Mouse (Mus musculus) inflammation-experienced regulatory T-cells, adult 6 months (primary cell): Measurements from ENCODE around the gene Olfr809. TPM values are rescaled to one million over a fixed set of nuclear protein-coding genes. Genes with fewer than 3 reads are reported as not detected.

ENCODE experiments used
- ATAC-seq: one replicate; pipeline ENCODE4 v1.8.0; 2017
- polyA plus RNA-seq, 3 experiments: library from polyadenylated mRNA; unstranded; fragments of 100-300 nt; shearing (Covaris generic); gene quantifications; one replicate each; pipeline ENCODE4 v1.2.1; 2017

Gene Olfr809
- not detected for polyA plus RNA-seq

DNA sequence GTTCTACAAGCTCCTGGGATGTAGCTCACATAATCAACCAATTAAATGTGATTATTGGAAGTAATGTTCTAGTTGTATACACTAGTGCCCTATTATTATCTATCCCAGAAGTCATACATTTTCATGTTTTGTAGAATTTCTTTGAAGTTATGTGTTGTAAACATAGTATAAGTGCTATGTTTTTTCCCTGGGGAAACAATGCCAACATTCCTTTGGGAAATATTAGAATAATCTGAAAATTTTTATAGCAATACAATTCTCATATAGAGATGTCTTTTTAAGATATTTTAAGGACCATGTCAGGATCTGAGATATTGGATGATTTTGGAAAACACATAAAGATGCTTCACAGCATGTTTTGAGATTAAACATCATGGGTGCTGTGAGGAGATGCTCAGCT, at the start of gene Olfr809:
Gene Olfr809, plus strand, starts transcription at position 301 of the 400 bp plus-strand sequence.
- ATAC-seq: no peak

DNA sequence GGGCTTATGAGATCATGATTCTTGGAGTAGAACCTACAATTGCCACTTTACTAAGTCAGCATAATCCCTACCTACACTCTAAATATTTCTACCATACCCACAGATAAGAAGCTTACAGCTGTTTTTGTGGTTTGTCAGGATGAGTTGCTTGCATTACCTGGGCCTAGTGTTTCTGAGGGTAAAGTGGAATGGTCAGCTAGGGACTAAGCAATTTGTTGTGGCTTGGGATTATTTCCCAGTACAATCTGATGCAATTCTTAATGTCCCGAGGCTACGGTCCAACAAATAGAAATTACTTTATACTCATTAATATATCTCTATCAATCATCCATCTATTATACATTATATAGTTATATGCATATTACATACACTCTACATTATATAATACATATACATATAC, 45.2 kb upstream of the Olfr809 start, which contains the start of gene Olfr805:
Gene Olfr805, minus strand, starts transcription at position 101 of the 400 bp plus-strand sequence.
- no peak for ATAC-seq

DNA sequence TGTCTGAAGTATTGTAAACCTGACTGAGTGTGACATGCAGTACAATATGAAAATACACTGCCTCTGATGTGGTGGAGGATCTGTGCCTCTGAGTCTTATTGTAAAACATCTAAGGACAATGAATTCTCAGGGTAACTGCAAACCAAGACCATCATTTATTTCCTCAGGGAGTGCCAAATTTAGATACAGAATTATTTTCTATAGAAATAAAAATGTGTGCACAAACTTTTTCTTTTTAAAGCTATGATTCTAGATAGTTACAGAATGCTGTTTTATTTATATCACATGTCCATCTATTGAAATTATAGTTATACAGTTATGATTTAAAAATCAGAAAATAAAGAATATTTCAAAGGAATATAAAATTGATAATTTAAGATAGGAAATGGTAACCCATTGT, 32.6 kb upstream of the Olfr809 start, which contains the start of gene Olfr806:
Gene Olfr806, minus strand, starts transcription at position 101 of the 400 bp plus-strand sequence.
- no peak for ATAC-seq

DNA sequence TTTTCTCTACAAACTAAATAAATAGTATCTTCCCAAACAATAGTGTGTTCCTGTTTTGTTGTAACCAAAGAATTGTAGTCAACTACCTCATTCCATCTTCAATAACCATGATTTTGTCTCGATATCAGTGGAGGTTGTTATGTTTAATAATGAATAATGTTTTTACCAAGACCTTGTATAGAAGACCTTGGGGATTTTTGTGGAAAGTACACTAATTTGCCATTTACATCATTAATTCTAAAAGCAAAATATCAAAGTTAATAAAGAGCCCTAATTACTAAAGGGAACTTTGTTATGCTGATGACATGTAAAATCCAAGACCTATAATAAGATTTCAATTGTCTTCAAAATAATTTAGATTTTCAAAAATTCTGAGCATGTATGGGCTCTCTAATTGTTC, 16.7 kb upstream of the Olfr809 start, which contains the start of gene Olfr807:
Gene Olfr807, minus strand, starts transcription at position 101 of the 400 bp plus-strand sequence.
- no peak for ATAC-seq

DNA sequence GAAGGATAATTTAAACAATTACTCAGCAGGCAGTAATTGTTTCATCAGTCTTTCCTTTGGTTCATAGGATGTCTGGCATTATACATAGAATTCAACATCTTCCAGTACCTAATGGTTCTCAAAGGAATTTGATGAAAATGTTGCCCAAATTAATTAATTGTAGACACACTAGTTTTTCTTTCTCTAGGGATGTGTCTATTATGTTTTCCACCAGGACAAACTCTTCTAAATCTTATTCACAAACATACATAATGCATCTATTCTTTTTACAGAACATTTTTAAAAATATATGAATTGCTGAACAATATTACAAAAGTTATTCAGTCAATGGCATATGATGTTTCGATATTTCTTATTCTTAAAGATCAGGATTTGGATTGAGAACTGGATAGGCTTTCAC, 9.3 kb upstream of the Olfr809 start, which contains the start of gene Olfr808:
Gene Olfr808, plus strand, starts transcription at position 301 of the 400 bp plus-strand sequence.
- ATAC-seq: no peak

DNA sequence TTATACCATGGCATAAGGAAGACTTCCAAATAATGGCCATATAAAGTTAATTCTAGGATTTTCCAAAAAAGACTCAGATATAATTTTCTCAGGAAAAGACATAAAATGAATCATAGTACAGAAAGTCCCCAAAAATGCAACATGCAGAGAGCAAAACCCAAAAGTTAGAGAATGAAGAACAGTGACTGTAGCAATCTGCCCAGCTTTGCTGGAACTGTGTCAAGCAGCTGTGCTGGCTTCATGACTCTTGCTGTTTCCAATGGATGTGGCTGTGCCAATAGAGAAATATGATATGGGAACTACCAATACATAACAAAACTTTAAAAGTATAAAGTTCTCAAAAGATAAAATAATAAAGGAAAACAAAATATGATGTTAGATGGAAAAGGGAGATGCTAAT, 3.7 kb downstream of the Olfr809 start:
- ATAC-seq: no peak

DNA sequence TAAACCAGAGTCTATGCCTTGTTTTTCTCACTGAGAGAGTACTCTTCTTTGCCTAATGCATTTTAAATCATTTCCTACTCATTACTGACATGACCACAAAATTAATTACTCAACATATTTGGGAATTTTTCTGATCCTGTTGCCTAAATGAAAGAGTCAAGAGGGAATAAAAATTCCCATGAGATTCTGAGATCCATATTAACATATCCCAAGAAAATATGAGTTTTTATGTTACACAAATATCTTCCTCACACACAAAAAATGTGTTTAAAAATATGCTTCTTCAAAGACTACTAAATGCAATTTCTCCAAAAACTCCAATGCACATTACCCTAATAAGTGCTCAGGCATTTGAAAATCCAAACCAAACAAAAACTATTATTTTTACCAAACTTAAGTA, 20.4 kb downstream of the Olfr809 start, which contains the start of gene Olfr810:
Gene Olfr810, minus strand, starts transcription at position 101 of the 400 bp plus-strand sequence.
- no peak for ATAC-seq

DNA sequence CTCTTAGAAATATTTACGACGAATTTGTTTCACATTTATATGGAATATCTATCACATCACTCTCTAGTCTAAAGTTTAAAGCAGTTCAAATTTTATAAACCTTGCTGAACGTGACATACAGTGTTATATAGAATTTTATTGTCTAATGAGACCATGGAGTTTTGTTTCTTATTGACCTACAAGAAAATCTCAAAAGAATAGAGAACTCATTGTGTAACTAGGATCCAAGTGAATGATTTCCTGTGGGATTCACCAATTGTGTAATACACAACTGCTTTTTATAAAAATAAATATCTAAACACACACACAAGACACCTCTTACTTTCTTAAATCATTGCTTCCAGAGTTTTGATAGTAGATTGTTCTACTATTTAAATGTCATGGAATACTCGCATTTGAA, 29.9 kb downstream of the Olfr809 start, which contains the start of gene Olfr811:
Gene Olfr811, minus strand, starts transcription at position 101 of the 400 bp plus-strand sequence.
- ATAC-seq: no peak

Other genes with a start within 250 kb of the Olfr809 start
- not detected for gene Olfr792, start 235.5 kb upstream of the Olfr809 start, polyA plus RNA-seq
- gene Olfr794, start 207.0 kb upstream of the Olfr809 start, polyA plus RNA-seq: not detected
- gene Olfr796, start 162.1 kb upstream of the Olfr809 start, polyA plus RNA-seq: not detected
- gene Olfr798, start 146.7 kb upstream of the Olfr809 start, polyA plus RNA-seq: under 1 TPM in 1 of 3 experiments, not detected in 2; 0.13 TPM
- gene Olfr799, start 137.2 kb upstream of the Olfr809 start, polyA plus RNA-seq: not detected
- gene Olfr800, start 116.9 kb upstream of the Olfr809 start, polyA plus RNA-seq: not detected
- under 1 TPM in 1 of 3 experiments, not detected in 2; 0.75 TPM for gene Olfr801, start 100.8 kb upstream of the Olfr809 start, polyA plus RNA-seq
- gene Olfr802, start 86.5 kb upstream of the Olfr809 start, polyA plus RNA-seq: not detected
- not detected for gene Olfr803, start 80.4 kb upstream of the Olfr809 start, polyA plus RNA-seq
- not detected for gene Olfr804, start 71.4 kb upstream of the Olfr809 start, polyA plus RNA-seq
- gene Olfr805, start 45.3 kb upstream of the Olfr809 start, polyA plus RNA-seq: not detected
- not detected for gene Olfr806, start 32.7 kb upstream of the Olfr809 start, polyA plus RNA-seq
- gene Olfr807, start 16.8 kb upstream of the Olfr809 start, polyA plus RNA-seq: not detected
- not detected for gene Olfr808, start 9.2 kb upstream of the Olfr809 start, polyA plus RNA-seq
- not detected for gene Olfr810, start 20.3 kb downstream of the Olfr809 start, polyA plus RNA-seq
- not detected for gene Olfr811, start 29.8 kb downstream of the Olfr809 start, polyA plus RNA-seq
- gene Olfr812, start 71.5 kb downstream of the Olfr809 start, polyA plus RNA-seq: not detected
- not detected for gene Olfr813, start 80.7 kb downstream of the Olfr809 start, polyA plus RNA-seq
- not detected for gene Olfr814, start 105.2 kb downstream of the Olfr809 start, polyA plus RNA-seq
- gene Olfr815, start 131.2 kb downstream of the Olfr809 start, polyA plus RNA-seq: under 1 TPM in 1 of 3 experiments, not detected in 2; 0.35 TPM
- gene Olfr816, start 141.0 kb downstream of the Olfr809 start, polyA plus RNA-seq: not detected
- gene Olfr818, start 174.5 kb downstream of the Olfr809 start, polyA plus RNA-seq: not detected
- gene Olfr819, start 192.6 kb downstream of the Olfr809 start, polyA plus RNA-seq: not detected
- gene Olfr247, start 201.5 kb downstream of the Olfr809 start, polyA plus RNA-seq: not detected
- gene Gm10310, start 210.4 kb downstream of the Olfr809 start, polyA plus RNA-seq: under 1 TPM in 1 of 3 experiments, not detected in 2; 0.19 TPM
- not detected for gene Olfr820, start 238.0 kb downstream of the Olfr809 start, polyA plus RNA-seq